Mouse (Mus musculus): Measurements from ENCODE around the gene Tmeff1. TPM values are rescaled to one million over a fixed set of nuclear protein-coding genes. Genes with fewer than 3 reads are reported as not detected.
A peak's percentile ranks its signal among the peaks of the same experiment; 100 is the strongest.

Tmeff1 gene
- polyA plus RNA-seq, 1 experiment: 7.9 TPM

DNA sequence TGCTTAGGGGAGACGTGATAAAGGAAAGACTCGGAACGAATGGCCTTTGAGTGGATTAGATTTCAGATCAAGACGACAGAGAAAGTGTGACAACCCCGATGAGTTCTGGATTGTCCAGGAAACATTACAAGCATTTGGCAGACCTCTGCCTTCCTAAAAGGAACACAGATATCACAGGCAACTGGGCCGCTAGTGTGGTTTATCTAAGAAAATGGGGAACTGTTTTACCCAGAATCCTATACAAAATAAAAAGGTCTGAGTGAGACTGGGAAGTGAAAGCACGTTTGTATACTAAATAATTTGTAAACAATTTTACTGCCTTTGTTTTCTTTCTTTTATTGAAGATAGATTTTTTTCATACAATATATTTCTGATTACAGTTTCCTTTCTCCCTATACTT lies 5.9 kb downstream of the Tmeff1 start:
- Histone ChIP-seq H3K27ac (ENCODE audit: control insufficient read depth, insufficient read depth, low read depth, low read length, poor library complexity) (no peak overlapping the region), H3K4me3 (replicated peaks; ENCODE audit: control insufficient read depth, low read depth, low read length) (no peak overlapping the region), H3K4me1 (ENCODE audit: control insufficient read depth, insufficient read depth, low read length) (peaks cover 5% of the 10 kb centered on the region)
- TF ChIP-seq POLR2A (IDR thresholded peaks at IDR 0.05; ENCODE audit: borderline replicate concordance, control insufficient read depth, low read depth, low read length) (no peak), CTCF (IDR thresholded peaks at IDR 0.05; ENCODE audit: control insufficient read depth, insufficient read depth, low read length) (no peak)
- WGBS: 30% methylated on average over 7 of the region's 7 CpGs

DNA sequence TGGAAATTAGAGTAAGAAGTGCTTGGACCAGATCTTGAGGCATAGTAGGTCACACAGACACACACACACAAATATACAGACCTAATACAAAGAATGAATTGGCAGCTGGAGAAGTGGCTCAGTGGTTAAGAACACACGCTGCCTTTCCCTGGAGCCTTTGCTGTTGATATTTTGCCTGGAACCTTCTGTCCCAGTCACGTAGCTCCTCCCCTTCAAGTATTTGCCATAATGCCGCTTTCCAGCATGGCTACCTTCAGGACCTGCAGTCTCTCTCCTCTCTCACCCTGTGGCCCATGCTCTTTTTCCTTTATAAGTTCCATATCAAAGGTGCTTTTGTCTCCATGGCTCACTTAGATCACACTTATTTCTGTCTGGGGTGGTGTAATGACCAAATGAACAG lies 6.4 kb downstream of the Tmeff1 start:
- no peak overlapping the region for H3K27ac ChIP-seq (ENCODE audit: control insufficient read depth, insufficient read depth, low read depth, low read length, poor library complexity)
- peaks cover 5% of the 10 kb centered on the region for H3K4me1 ChIP-seq (ENCODE audit: control insufficient read depth, insufficient read depth, low read length)
- H3K4me3 ChIP-seq (replicated peaks; ENCODE audit: control insufficient read depth, low read depth, low read length): no peak overlapping the region
- TF ChIP-seq CTCF (IDR thresholded peaks at IDR 0.05; ENCODE audit: control insufficient read depth, insufficient read depth, low read length) (no peak), POLR2A (IDR thresholded peaks at IDR 0.05; ENCODE audit: borderline replicate concordance, control insufficient read depth, low read depth, low read length) (no peak)
- WGBS: 90% methylated on average over 3 of the region's 3 CpGs

DNA sequence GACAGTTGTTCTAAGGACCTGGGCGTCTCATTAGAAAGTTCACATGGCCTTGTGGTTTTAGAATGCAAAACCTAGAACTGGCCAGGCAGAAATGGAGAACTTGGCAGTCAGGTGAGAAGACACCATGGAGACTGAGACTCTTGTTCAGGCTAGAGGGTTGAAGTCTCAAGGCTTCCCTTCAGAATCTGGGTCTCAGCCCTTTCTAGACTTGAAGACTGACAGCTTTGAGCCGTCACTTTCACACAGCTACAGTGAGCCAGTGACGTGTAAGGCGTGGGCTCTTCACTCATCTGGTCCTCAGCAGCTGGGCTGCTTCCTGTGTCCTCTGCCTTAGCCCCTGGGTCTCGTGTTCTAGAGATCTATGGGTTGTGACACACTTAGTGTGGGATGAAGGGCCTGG lies 7.4 kb downstream of the Tmeff1 start:
- H3K27ac ChIP-seq (ENCODE audit: control insufficient read depth, insufficient read depth, low read depth, low read length, poor library complexity): peak overlapping the region; percentile 48
- H3K4me3 ChIP-seq (replicated peaks; ENCODE audit: control insufficient read depth, low read depth, low read length): no peak overlapping the region
- no peak for TF ChIP-seq POLR2A (IDR thresholded peaks at IDR 0.05; ENCODE audit: borderline replicate concordance, control insufficient read depth, low read depth, low read length)
- TF ChIP-seq CTCF (IDR thresholded peaks at IDR 0.05; ENCODE audit: control insufficient read depth, insufficient read depth, low read length): no peak
- H3K4me1 ChIP-seq (ENCODE audit: control insufficient read depth, insufficient read depth, low read length): peaks cover 5% of the 10 kb centered on the region
- 15% methylated on average over 5 of the region's 5 CpGs for WGBS

DNA sequence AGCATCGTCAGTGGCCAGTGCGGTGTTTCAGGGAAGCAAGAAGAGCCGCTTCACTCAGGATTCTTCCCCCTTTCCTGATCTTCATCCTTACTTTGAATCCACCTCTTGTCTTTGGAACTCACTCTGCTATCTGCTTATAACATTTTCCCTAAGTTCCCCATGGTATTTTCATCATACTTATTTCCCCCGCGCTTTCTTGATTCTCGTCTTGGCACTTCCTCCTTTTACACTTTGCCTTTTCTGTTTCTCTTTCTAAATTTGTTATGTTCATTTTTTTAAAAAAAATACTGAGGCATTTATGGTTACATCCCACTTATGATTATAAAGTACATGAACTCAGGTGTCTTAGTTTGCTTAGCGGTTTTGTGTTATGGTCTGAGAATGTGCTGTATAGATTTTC lies 7.9 kb downstream of the Tmeff1 start:
- peaks cover 5% of the 10 kb centered on the region for H3K4me1 ChIP-seq (ENCODE audit: control insufficient read depth, insufficient read depth, low read length)
- H3K4me3 ChIP-seq (replicated peaks; ENCODE audit: control insufficient read depth, low read depth, low read length): no peak overlapping the region
- 43% methylated on average over 7 of the region's 7 CpGs for WGBS
- TF ChIP-seq CTCF (IDR thresholded peaks at IDR 0.05; ENCODE audit: control insufficient read depth, insufficient read depth, low read length) (no peak), POLR2A (IDR thresholded peaks at IDR 0.05; ENCODE audit: borderline replicate concordance, control insufficient read depth, low read depth, low read length) (no peak)
- H3K27ac ChIP-seq (ENCODE audit: control insufficient read depth, insufficient read depth, low read depth, low read length, poor library complexity): peak overlapping the region; percentile 48

DNA sequence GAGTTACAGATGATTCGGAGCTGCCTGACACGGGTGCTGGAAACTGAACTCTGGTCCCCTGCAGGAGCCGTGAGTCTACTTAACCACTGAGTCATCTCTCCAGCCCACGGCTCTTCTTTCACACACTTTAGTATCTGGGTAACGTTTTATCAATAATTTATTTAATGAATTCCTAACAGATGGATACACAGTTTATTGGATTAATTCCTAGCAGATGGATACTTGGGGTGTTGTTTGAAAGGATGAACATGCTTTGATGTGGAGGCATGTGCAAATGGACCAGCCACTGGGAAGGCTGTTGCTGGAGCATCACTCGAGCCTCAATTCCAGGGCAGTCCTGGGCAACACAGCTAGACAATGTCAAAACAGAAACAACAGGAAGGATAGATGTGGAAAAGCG lies 11.1 kb downstream of the Tmeff1 start:
- peaks cover 5% of the 10 kb centered on the region for H3K4me1 ChIP-seq (ENCODE audit: control insufficient read depth, insufficient read depth, low read length)
- 90% methylated on average over 7 of the region's 7 CpGs for WGBS
- H3K27ac ChIP-seq (ENCODE audit: control insufficient read depth, insufficient read depth, low read depth, low read length, poor library complexity): no peak overlapping the region
- H3K4me3 ChIP-seq (replicated peaks; ENCODE audit: control insufficient read depth, low read depth, low read length): no peak overlapping the region
- TF ChIP-seq POLR2A (IDR thresholded peaks at IDR 0.05; ENCODE audit: borderline replicate concordance, control insufficient read depth, low read depth, low read length): no peak
- TF ChIP-seq CTCF (IDR thresholded peaks at IDR 0.05; ENCODE audit: control insufficient read depth, insufficient read depth, low read length): no peak

DNA sequence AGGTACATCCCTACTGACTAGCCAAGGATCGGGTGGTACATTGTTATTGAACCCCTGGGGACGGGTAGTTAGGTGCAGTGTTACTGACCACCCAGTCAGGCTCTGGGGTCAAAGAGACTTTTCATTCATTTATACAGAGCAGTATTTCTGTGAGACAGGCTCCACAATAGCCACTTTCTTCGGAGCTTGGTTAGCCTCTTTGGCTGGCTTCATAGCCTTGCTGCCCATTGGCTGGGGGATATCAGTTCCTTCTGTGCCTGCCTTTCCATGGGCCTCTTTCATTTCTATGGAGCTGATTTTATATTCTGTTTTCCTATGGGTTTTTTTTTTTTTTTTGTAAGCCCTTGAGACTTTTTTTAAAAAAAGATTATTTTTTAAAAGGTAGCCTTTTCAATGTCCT lies 20.7 kb downstream of the Tmeff1 start:
- H3K4me3 ChIP-seq (replicated peaks; ENCODE audit: control insufficient read depth, low read depth, low read length): no peak overlapping the region
- H3K27ac ChIP-seq (ENCODE audit: control insufficient read depth, insufficient read depth, low read depth, low read length, poor library complexity): no peak overlapping the region
- H3K4me1 ChIP-seq (ENCODE audit: control insufficient read depth, insufficient read depth, low read length): no peaks in the 10 kb centered on the region
- WGBS: 87% methylated on average over 3 of the region's 3 CpGs
- TF ChIP-seq CTCF (IDR thresholded peaks at IDR 0.05; ENCODE audit: control insufficient read depth, insufficient read depth, low read length) (no peak), POLR2A (IDR thresholded peaks at IDR 0.05; ENCODE audit: borderline replicate concordance, control insufficient read depth, low read depth, low read length) (no peak)

DNA sequence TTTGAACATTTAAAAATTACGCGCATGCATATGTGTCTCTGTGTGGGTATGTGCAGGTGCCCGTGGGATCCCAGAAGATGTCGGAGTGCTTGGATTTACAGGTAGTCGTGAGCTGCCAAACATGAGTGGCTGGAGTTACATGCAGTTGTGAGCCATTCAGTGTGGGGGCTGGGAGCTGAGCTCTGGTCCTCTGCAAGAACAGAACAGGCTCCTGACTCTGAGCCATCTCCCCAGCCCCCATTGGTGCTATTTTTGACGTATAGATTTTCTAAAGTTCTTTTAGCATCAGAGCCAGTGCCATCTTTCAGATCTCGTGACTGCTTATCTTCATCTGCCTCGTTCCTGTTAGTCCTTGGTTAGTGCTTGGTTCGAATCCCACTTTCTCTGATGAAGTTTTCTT lies 24.5 kb downstream of the Tmeff1 start:
- no peak overlapping the region for H3K27ac ChIP-seq (ENCODE audit: control insufficient read depth, insufficient read depth, low read depth, low read length, poor library complexity)
- H3K4me3 ChIP-seq (replicated peaks; ENCODE audit: control insufficient read depth, low read depth, low read length): no peak overlapping the region
- WGBS: 83% methylated on average over 9 of the region's 9 CpGs
- TF ChIP-seq CTCF (IDR thresholded peaks at IDR 0.05; ENCODE audit: control insufficient read depth, insufficient read depth, low read length): no peak
- TF ChIP-seq POLR2A (IDR thresholded peaks at IDR 0.05; ENCODE audit: borderline replicate concordance, control insufficient read depth, low read depth, low read length): no peak
- H3K4me1 ChIP-seq (ENCODE audit: control insufficient read depth, insufficient read depth, low read length): no peaks in the 10 kb centered on the region

DNA sequence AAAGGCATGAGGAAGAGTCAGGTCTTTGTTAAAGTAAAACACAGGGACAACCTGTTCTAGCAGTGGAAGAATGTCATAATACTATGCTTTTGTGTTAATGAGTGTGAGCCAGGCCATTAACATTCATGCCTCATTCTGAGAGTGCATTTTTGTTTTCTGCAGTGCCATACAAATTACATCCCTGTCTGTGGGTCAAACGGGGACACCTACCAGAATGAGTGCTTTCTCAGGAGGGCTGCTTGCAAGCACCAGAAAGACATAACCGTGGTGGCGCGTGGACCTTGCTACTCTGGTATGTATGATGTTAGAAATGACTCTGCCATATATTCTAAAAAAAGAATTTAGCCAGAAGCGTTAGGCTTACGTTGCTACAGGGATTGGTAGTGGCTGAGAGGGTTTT lies 25.3 kb downstream of the Tmeff1 start:
- Histone ChIP-seq H3K4me3 (replicated peaks; ENCODE audit: control insufficient read depth, low read depth, low read length) (no peak overlapping the region), H3K4me1 (ENCODE audit: control insufficient read depth, insufficient read depth, low read length) (no peaks in the 10 kb centered on the region), H3K27ac (ENCODE audit: control insufficient read depth, insufficient read depth, low read depth, low read length, poor library complexity) (no peak overlapping the region)
- WGBS: 88% methylated on average over 6 of the region's 6 CpGs
- no peak for TF ChIP-seq POLR2A (IDR thresholded peaks at IDR 0.05; ENCODE audit: borderline replicate concordance, control insufficient read depth, low read depth, low read length)
- no peak for TF ChIP-seq CTCF (IDR thresholded peaks at IDR 0.05; ENCODE audit: control insufficient read depth, insufficient read depth, low read length)

DNA sequence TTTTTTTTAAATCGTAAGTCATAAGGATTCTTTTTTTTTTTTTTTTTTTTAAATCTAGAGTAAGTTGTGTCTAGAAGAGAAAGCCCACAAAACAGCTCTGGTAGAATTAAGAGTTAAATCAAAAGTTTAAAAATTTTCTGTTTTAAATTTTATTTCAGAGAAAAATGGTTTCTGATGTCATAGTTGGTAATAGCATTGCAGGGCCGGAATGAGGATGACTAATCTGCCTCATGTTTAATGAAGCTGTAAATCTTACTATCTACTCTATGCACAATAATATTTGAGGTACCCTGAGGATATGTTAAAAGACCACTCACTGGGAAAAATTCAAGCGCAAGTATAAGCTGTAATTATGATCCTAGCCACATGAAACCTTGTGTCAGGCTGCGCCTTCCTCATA lies 30.5 kb downstream of the Tmeff1 start:
- Histone ChIP-seq H3K4me1 (ENCODE audit: control insufficient read depth, insufficient read depth, low read length) (no peaks in the 10 kb centered on the region), H3K27ac (ENCODE audit: control insufficient read depth, insufficient read depth, low read depth, low read length, poor library complexity) (no peak overlapping the region), H3K4me3 (replicated peaks; ENCODE audit: control insufficient read depth, low read depth, low read length) (no peak overlapping the region)
- 86% methylated on average over 4 of the region's 4 CpGs for WGBS
- no peak for TF ChIP-seq CTCF (IDR thresholded peaks at IDR 0.05; ENCODE audit: control insufficient read depth, insufficient read depth, low read length)
- TF ChIP-seq POLR2A (IDR thresholded peaks at IDR 0.05; ENCODE audit: borderline replicate concordance, control insufficient read depth, low read depth, low read length): no peak
